Mouse (Mus musculus): ENCODE results near the gene Clrn1.
"Not testable (repeated sequence)": the region's sequence is repeated elsewhere in the genome, so short reads cannot be mapped to it uniquely, and the experiment has no call there.

Clrn1 gene

GRCm38 (mm10) chr3:58884801-58885573 is at the start of gene Clrn1:
Clrn1 (minus strand) TSS chr3:58885340.
- DNase-seq (ENCODE audit: low spot score in 2 of 2), result no peak

DNA sequence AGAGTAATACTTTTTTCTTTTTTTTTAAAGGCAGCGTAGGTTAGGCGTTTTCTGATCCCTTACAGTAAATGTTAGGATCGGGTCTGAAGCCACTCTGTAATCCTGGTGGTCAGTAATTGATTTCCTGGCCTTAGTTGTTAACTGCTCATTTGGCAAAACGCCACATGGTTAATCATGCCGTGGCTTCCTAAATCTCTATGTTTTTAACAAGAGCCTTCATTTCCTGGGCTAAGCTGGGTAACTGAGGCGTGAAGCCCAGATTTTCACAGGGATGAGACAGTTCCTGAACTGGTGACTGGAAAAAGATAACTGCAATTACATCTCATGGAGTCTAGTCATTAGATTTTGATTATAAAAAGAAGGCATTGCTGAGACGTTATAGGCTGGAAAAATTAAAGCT is 38.9 kb upstream of the Clrn1 start:
- no peak for DNase-seq (ENCODE audit: low spot score in 2 of 2)

DNA sequence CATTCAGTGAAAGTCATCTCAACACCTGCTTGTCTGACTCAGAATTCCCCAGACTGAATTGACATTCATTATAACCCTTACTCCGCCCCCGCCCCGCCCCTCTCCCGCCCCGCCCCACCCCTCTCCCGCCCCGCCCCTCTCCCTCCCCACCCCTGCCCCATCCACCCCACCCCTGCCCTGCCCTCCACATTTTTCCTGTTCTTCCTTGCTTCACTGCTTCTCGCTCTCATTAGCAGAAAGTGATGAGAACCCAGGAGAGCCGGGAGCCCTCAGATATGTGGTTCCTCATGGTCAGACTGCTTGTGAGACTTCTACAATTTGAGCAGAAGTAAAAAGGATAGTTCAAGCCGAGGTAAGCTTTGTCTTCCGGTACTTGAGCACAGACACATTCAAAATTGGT is 38.0 kb upstream of the Clrn1 start:
- DNase-seq (ENCODE audit: low spot score in 2 of 2), result no peak

DNA sequence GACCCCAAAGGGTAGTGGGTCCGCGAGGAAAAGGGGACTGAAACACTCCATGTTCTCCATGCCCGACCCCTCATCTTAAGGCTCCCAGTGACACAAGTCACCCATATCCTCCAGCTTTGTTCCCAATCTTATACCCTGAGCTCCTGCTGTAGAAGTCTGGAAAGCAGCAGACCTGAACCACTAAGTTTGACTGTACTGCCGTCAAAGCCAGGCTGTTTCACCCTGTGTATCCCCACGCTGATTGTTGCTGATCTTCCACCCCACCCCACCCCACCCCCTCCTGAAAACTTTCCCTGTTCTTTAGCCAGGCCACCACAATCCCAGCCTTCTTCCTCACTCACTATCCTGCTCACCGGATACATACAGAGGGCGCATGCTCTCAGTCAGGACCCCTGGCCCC is 37.5 kb upstream of the Clrn1 start:
- no peak for DNase-seq (ENCODE audit: low spot score in 2 of 2)

GRCm38 (mm10) chr3:58921316-58921715 is 36.2 kb upstream of the Clrn1 start:
- DNase-seq (ENCODE audit: low spot score in 2 of 2), result no peak

GRCm38 (mm10) chr3:58904656-58905055 is 19.5 kb upstream of the Clrn1 start:
- DNase-seq (ENCODE audit: low spot score in 2 of 2), result no peak

GRCm38 (mm10) chr3:58902051-58902758 is 17.1 kb upstream of the Clrn1 start:
- DNase-seq (ENCODE audit: low spot score in 2 of 2), result no peak

- no peak for DNase-seq (ENCODE audit: low spot score in 2 of 2)
Measured at GRCm38 (mm10) chr3:58895131-58895530, 10.0 kb upstream of the Clrn1 start.

GRCm38 (mm10) chr3:58894529-58894928 is 9.4 kb upstream of the Clrn1 start:
- no peak for DNase-seq (ENCODE audit: low spot score in 2 of 2)

DNA sequence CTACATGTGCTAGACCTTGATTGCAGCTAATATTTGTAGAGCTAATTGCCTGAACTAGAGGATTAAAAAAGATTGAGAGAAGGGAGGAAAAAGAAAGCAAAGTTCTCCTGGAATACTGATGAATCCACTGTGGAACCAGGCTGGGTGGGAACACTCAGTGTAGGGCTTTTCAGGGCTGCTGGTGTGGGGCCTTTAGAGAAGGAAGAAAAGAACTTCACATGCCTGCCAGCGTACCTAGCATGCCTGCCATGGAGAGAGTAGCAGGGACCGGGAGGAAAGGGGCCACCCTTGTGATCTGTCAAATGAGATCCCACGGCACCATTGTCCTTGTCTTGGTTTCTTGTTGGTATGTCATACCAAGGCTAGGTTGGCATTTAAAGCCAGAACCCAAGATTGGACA is 4.5 kb upstream of the Clrn1 start:
- no peak for DNase-seq (ENCODE audit: low spot score in 2 of 2)

DNA sequence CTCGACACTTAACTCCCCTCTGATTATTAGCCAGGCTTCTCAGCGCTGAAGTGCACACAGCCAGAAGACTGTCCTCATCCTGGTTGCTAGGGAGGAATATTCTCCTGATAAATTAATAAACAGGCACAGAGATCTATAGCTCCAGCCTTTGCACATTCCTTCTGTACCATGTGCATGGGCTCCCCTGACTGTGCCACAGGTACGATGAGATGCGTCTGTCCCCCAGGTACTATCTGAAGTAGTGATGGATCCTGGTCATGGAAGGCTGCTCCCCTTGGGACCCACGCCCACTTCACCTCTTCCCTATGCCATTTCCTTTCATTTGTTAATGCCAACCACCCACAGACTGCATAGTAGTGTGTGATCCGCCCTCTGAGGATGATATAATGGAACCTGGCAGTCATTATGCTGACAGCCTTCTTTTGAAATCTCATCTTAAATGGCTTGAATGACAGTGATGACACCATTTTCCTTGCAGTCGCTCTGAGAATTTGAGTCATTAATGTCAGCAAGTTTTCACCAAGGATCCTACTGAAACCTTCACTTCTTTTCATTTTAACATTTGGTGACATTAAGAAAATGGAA is 3.1 kb upstream of the Clrn1 start:
- no peak for DNase-seq (ENCODE audit: low spot score in 2 of 2)

- DNase-seq (ENCODE audit: low spot score in 2 of 2), result no peak
Measured at GRCm38 (mm10) chr3:58887719-58888118, 2.6 kb upstream of the Clrn1 start.

DNA sequence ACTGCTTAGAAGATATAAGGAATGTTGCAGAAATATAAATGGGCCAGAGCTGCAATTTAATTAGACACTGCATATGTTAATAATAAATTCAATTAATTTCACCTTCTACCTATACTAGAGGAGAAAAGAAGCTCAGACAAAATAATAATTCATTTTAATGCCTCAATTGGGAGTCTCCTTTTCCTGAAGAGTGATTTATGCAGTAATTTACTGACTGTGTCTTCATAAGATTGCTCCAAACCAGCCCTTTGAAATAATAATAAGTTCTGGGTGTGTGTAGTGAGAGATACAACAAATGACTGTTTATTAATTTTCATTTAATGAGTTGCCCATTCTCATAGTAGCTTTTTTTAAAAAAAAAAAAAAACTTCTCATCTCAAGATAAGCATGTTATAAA is 1.6 kb downstream of the Clrn1 start:
- no peak for DNase-seq (ENCODE audit: low spot score in 2 of 2)

GRCm38 (mm10) chr3:58882878-58883510 is 2.1 kb downstream of the Clrn1 start:
- DNase-seq (ENCODE audit: low spot score in 2 of 2), result no peak

DNA sequence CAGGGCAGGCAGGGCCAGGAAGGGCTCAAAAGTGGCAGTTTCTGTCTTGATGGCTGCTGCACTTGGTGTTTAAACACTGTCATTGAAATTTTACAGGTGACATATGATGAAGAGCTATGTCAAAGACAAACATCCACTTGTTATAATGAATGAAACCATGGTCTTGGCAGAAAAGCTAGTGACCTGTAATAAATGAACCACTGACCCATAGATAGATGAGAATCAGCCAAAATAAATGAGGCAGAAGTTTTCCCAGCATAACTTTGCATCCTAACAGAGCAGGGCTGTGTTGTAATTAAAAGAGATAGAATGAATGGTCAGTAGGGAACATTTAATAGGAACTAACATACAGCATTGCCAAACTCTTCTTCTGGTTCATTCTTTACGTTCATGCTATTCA is 4.1 kb downstream of the Clrn1 start:
- DNase-seq (ENCODE audit: low spot score in 2 of 2), result no peak

GRCm38 (mm10) chr3:58880181-58880580 is 5.0 kb downstream of the Clrn1 start:
- DNase-seq (ENCODE audit: low spot score in 2 of 2), result no peak

GRCm38 (mm10) chr3:58871882-58872281 is 13.3 kb downstream of the Clrn1 start:
- DNase-seq (ENCODE audit: low spot score in 2 of 2), result not testable (repeated sequence)

DNA sequence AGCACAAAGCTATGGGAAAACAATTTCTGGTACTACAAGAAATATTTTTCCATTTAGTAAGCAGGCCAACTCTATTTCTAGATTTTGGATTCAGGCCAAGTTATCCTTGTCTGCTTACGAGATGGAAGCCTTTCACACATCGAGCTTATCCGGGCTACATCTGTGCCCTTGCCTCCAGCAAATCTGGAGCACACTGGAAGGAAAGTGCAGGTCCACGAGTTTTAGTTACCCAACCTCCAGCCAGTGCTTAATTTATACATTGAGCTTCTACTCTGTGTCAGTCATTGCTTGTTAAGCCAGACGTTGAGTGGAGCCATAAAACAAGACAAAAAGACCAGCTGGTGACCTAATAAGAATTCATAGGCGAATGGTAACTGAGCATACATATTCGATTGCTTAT is 19.4 kb downstream of the Clrn1 start:
- no peak for DNase-seq (ENCODE audit: low spot score in 2 of 2)

GRCm38 (mm10) chr3:58862976-58863375 is 22.2 kb downstream of the Clrn1 start:
- DNase-seq (ENCODE audit: low spot score in 2 of 2), result no peak

DNA sequence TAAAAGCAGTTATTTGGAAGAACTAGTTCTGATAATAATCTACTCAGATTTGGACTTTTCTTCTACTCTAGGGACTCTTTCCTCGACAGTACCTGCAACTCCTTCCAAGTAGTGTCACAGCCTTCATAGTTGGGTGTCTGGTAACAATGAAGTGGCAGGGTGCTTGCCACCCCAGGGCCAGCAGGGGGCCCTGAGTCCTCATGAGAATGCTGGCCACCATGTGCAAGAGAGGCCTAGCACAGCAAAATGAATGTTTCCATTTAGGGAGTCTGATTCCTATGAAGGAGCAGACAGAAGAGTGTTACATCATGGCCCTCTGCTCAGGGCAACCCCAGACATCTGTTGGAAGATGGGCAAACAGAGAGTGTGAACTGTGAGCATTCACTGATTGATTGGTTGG is 41.7 kb downstream of the Clrn1 start:
- DNase-seq (ENCODE audit: low spot score in 2 of 2), result no peak

GRCm38 (mm10) chr3:58833442-58834160 is 51.5 kb downstream of the Clrn1 start:
- no peak for DNase-seq (ENCODE audit: low spot score in 2 of 2)

- no peak for DNase-seq (ENCODE audit: low spot score in 2 of 2)
Measured at GRCm38 (mm10) chr3:58832888-58833287, 52.3 kb downstream of the Clrn1 start.

All from heart, adult 9 months (tissue).